Mouse (Mus musculus): Measurements from ENCODE around the gene Defb42.
A peak's percentile ranks its signal among the peaks of the same experiment; 100 is the strongest.

Defb42 gene

DNA sequence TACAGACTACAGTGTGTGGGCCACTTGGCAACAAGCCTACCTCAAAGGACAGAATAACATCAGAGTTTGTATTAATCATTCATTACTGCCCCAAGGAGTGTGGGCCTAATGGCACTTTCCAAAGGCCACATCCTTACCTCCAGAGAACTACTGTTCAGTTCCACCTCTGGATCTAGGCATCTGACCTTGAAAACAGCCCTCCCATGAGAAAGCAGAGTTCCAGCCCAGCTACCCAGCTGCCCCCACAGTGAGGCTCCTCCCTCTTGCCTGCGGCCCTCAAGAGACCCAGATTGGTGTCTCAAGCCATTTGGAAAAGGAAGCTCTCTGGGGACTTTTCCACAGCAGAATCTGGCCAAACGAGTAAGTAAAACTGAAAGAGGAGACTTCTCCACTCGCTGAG is at the start of gene Defb42:
Gene Defb42 (plus strand): TSS at position 301 of the 400 bp plus-strand sequence.
- DNase-seq (ENCODE audit: low spot score): no peak

- no peak for DNase-seq (ENCODE audit: low spot score)
Observed at GRCm38 (mm10) chr14:62997777-62998176, 49.0 kb upstream of the Defb42 start, which contains the start of gene Defb47. TSS of gene Defb47 (plus strand) at chr14:62998077.

DNA sequence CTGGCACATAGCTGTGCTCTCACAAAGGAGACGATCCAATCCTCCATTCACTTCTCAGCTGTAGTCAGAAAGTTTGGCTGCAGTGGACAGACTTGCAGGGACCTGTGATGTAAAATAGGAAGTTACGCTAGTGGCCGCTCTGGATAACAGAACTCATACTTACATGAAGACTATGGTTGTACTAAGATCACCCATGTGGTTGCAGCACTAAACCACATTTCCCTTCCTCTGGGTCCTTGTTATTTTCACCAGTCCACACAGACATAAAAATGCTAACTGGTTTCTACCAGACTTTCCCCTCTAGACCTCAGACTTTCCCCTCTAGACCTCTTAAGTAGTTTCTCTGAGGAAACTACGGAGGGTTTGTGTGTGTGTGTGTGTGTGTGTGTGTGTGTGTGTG is 47.8 kb upstream of the Defb42 start:
- DNase-seq (ENCODE audit: low spot score): no peak

DNA sequence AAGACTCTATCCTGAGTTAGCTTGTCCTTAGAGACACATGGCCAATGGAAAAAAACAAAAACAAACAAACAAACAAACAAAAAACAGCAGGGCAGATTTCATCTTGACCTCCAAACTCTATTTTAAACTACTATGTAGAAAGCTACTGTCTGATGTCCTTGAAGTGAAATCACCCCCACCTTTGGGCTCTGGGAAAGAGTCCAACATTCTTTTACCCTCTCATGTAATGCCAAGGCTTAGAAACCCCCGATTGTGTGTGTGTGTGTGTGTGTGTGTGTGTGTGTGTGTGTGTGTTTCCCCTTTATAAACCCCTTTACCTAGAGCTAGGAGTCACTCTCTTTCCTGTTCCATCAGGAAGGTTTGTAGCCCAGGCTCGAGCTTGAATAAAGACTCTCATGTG is 44.2 kb upstream of the Defb42 start:
- DNase-seq (ENCODE audit: low spot score): no peak

DNA sequence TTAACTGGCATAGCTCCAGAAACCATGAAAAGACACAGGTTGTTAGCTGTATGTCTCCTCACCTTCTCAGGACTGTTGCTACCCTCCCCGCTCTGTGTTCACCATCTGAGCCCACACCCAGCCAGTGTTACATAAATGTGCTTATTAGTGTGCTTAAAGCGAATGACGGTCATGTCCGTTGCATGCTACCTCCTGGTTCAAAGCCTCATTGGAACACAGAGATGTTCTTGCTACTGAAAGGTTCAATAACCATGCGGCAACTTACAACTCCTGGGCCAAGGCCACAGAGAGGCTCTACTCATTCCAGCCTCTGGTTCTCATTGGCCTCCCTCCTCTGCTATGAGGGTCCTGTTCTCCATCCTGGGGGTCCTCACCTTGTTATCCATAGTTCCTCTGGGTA is 35.3 kb upstream of the Defb42 start, which contains the start of gene Defb43:
Gene Defb43 (plus strand): TSS at position 301 of the 400 bp plus-strand sequence.
- DNase-seq (ENCODE audit: low spot score): no peak

GRCm38 (mm10) chr14:63013082-63013481 is 33.7 kb upstream of the Defb42 start:
- no peak for DNase-seq (ENCODE audit: low spot score)

GRCm38 (mm10) chr14:63014667-63015066 is 32.1 kb upstream of the Defb42 start:
- DNase-seq (ENCODE audit: low spot score): no peak

GRCm38 (mm10) chr14:63020524-63021156 is 26.2 kb upstream of the Defb42 start:
- no peak for DNase-seq (ENCODE audit: low spot score)

GRCm38 (mm10) chr14:63049910-63050370 is 3.1 kb downstream of the Defb42 start, which contains the start of gene Defb30:
TSS of gene Defb30 (minus strand) at chr14:63049960.
- DNase-seq (ENCODE audit: low spot score): no peak

- DNase-seq (ENCODE audit: low spot score): peak; percentile 71
Observed at GRCm38 (mm10) chr14:63050769-63051168, 4.0 kb downstream of the Defb42 start.

GRCm38 (mm10) chr14:63054729-63055128 is 7.9 kb downstream of the Defb42 start:
- DNase-seq (ENCODE audit: low spot score): peak; percentile 79

GRCm38 (mm10) chr14:63060361-63060760 is 13.6 kb downstream of the Defb42 start:
- no peak for DNase-seq (ENCODE audit: low spot score)

GRCm38 (mm10) chr14:63062184-63062583 is 15.4 kb downstream of the Defb42 start:
- no peak for DNase-seq (ENCODE audit: low spot score)

- DNase-seq (ENCODE audit: low spot score): no peak
Observed at GRCm38 (mm10) chr14:63065391-63065790, 18.6 kb downstream of the Defb42 start.

GRCm38 (mm10) chr14:63066630-63067310 is 20.0 kb downstream of the Defb42 start:
- DNase-seq (ENCODE audit: low spot score): peak; percentile 82

GRCm38 (mm10) chr14:63067708-63068107 is 20.9 kb downstream of the Defb42 start:
- DNase-seq (ENCODE audit: low spot score): no peak
